9 mouse cellular contexts compared by ENCODE assay signal in genomic region chr3:83286975-83287405, GRCm38 (mm10).
DNase-seq lines count a peak whose midpoint lies in the region; ATAC-seq and TF ChIP-seq lines count a peak whose summit lies in the region.
"Had no signal": no experiment of that assay in that cellular context is flagged by ENCODE, and none has a peak within 500 bp of the region (broad histone marks: within the 10 kb centered on the region; RNA-seq: fewer than 3 reads in every experiment).

No protein-coding gene starts in this region.

- H3K27ac ChIP-seq in cortical plate, adult 2 months (ENCODE audit: insufficient read depth, low read length), result no peak overlapping the region
- H3K27ac ChIP-seq in intestine, embryonic 15.5 days, result no peak overlapping the region

- POLR2A ChIA-PET in Patski (lab: Charles Lee), result no interaction called here

- H3K4me3 ChIP-seq in cortical plate, adult 2 months (ENCODE audit: insufficient read depth, low read length), result peak overlapping the region; percentile 32
- peak overlapping the region; percentile 34 for H3K4me3 ChIP-seq in intestine, embryonic 15.5 days (replicated peaks)
- H3K4me3 ChIP-seq: erythroblast, embryonic 14.5 days had no signal

- no peaks in the 10 kb centered on the region for H3K9me3 ChIP-seq in intestine, embryonic 15.5 days

- CTCF ChIA-PET in Patski (lab: Charles Lee), result interaction anchor here (0.6 to 3.8 kb wide), 13 partner anchors 12 to 609 kb away, joined by 3 to 16 read pairs (median 3); no protein-coding TSS in a partner anchor

- in situ Hi-C loops in Patski (cut with MboI; ENCODE audit: low pct_unique_long_range_greater_than_20kb), result loop anchor here (5.0 kb wide), 1 partner anchor 605 kb away; no protein-coding TSS in a partner anchor

- peaks cover 43% of the 10 kb centered on the region for H3K27me3 ChIP-seq in Patski
- no peaks in the 10 kb centered on the region for H3K27me3 ChIP-seq in intestine, embryonic 15.5 days (replicated peaks)

- peak; percentile 56 for DNase-seq in Patski (ENCODE audit: low read depth, low spot score)
- peak; percentile 10 for DNase-seq in gastrocnemius, postnatal 10 days
- DNase-seq in left cerebral cortex, adult 9 months (ENCODE audit: low spot score in 2 of 2), result peak; percentile 10 to 78
- DNase-seq in lung, postnatal 4 days, result peak; percentile 23 to 55
- DNase-seq in right cerebral cortex, postnatal 25 days, result peak; percentile 62

- H3K36me3 ChIP-seq in intestine, embryonic 15.5 days, result no peaks in the 10 kb centered on the region

- WGBS in intestine, embryonic 15.5 days, result 7% methylated on average over 11 of the region's 11 CpGs

- TF ChIP-seq POLR2A in cortical plate, adult 2 months (IDR thresholded peaks at IDR 0.05; ENCODE audit: extremely low read depth, insufficient read depth, low read length), result no peak

- TF ChIP-seq CTCF in Patski (IDR thresholded peaks at IDR 0.05), result peak; percentile 82
- peak; percentile 74 for TF ChIP-seq CTCF in cortical plate, adult 2 months (IDR thresholded peaks at IDR 0.05; ENCODE audit: extremely low read depth, insufficient read depth, low read length)

- H3K9ac ChIP-seq in intestine, embryonic 15.5 days, result no peak overlapping the region

- H3K4me2 ChIP-seq in intestine, embryonic 15.5 days (replicated peaks), result peak overlapping the region; percentile 65

- ATAC-seq in Patski, result peak; percentile 89
- peak; percentile 82 for ATAC-seq in intestine, embryonic 15.5 days
- ATAC-seq in megakaryocyte-erythroid progenitor cell, adult 5-6 weeks (replicated peaks; ENCODE audit: low FRiP score, low TSS enrichment, poor library complexity, severe bottlenecking), result no peak

- no peaks in the 10 kb centered on the region for H3K4me1 ChIP-seq in cortical plate, adult 2 months (ENCODE audit: control insufficient read depth, insufficient read depth, low read length)
- no peaks in the 10 kb centered on the region for H3K4me1 ChIP-seq in intestine, embryonic 15.5 days (replicated peaks)

Comparison
In these comparisons a context has a peak if more than half of its experiments do, and no peak if none do; other contexts are left out.
1. DNase-seq: peak in every context shown above with its lines; median percentile 62 in right cerebral cortex, postnatal 25 days; 56 in Patski; 44 in left cerebral cortex, adult 9 months; 39 in lung, postnatal 4 days; 10 in gastrocnemius, postnatal 10 days.